Mouse (Mus musculus): Measurements from ENCODE around the gene E2f6.

DNA sequence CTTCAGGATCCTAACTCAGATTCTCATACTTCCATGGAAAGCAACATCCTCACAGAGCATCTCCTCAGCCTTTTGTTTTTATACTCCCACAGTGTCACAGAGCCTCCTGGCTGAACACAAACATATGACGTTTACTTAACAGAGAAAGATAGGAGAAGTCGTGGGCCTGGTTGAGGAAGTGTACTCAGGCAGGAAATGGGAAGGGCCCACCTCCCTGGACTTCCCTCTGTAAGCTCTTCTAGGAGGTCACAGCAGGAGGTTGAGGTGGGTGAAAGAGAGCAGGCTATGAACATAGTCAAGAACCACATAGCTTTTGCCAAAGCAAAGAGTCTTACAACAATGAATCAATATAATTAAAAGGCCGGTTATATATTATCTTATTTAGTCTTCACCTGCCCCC is 55.1 kb downstream of the E2f6 start:
- TF ChIP-seq CTCF (IDR thresholded peaks at IDR 0.05; ENCODE audit: control insufficient read depth, insufficient read depth, low read length) (no peak), POLR2A (IDR thresholded peaks at IDR 0.05; ENCODE audit: borderline replicate concordance, control insufficient read depth, low read depth, low read length) (no peak)
